Mouse (Mus musculus) ovary, postnatal 10 days (tissue): Measurements from ENCODE around the gene Rab13.
A peak's percentile ranks its signal among the peaks of the same experiment; 100 is the strongest.

ENCODE experiments used
- DNase-seq: peaks from one replicate; pipeline ENCODE4 v3.0.0; 2022; ENCODE audit warnings: low spot score

Gene Rab13

GRCm38 (mm10) chr3:90258521-90258920 lies 45.0 kb downstream of the Rab13 start:
- DNase-seq, result no peak

- no peak for DNase-seq
Measured at GRCm38 (mm10) chr3:90263121-90263771, 49.8 kb downstream of the Rab13 start.

- no peak for DNase-seq
Measured at GRCm38 (mm10) chr3:90264687-90265033, 51.2 kb downstream of the Rab13 start.

- peak; percentile 93 for DNase-seq
Measured at GRCm38 (mm10) chr3:90265034-90265931, 51.8 kb downstream of the Rab13 start, which contains the start of gene Dennd4b. Gene Dennd4b, plus strand, starts transcription at chr3:90265185.

DNA sequence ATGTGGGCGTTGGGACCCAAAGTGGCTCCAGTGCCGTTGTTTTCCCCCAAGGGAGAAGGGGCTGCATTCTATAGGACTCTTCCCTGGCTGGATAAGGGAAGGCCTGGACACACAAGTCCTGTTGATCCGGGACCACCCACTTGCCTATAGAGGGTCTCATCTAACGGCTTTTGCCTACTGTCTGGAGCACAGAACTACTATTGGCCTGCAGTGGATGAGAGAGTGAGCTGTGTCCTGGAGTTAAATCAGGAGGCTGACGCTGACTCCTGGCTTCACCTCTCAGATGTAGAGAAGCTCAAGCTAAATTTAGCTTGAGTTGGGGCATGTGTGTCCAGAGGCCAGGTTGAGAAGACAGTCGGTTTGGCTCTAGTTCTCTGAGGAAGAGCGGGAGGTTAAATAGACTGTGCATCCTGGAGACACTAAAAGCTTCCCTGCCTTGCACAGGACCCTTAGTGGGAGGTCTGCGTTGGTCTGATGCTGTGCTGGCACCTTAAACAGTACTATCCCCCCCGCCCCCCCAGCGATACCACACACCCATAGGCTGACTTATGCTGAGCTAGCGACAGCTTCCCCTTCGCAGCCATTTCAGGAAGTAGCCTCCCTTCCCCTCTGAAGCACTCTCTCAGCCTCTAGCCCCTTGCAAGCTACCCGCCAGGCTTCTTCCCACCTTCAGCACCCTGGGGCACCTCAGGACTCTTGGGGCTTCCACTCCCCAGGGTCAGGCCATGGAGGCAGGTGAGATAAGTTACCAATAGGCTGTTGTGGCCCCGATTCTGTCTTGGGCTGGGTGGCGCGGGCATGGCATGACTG lies 52.6 kb downstream of the Rab13 start:
- no peak for DNase-seq

DNA sequence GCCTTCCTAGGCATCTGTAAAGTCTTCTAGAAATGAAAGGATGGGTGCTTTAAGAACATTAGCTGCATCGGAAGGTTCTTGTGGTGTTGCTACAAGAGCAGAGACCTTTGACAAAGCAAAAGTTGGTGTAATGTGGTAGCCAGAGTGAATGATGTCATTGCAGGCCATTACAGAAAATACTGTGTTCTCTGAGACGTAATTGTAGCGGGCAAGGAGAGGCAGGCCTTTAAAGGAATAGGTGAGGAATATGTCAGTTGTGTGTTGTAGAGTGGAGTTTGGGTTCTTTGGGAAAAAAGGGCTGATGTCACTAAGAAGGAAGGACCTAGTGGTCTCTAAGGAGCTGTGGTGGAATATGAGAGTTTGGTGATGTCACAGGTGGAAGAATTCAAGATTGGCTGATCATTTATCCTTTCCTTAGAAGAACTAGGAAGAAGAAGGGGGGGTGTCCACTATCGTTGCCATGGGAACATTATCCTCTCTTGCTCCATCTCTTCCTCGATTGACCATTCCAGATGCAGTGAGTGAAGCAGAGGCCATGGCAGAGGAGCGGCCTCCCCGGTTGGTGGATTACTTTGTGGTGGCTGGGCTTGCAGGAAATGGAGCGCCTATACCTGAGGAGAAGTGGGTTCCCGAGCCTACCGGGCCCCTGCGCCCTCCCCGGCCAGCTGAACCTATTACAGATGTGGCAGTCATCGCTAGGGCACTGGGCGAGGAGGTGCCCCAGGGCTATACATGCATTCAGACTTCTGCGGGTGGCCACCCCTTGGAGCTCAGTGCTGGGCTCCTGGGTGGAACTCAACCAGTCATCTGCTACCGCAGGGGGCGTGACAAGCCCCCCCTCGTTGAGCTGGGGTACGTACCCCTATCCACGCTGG lies 53.6 kb downstream of the Rab13 start:
- DNase-seq, result no peak

GRCm38 (mm10) chr3:90268190-90268589 lies 54.7 kb downstream of the Rab13 start:
- no peak for DNase-seq

GRCm38 (mm10) chr3:90268971-90269370 lies 55.5 kb downstream of the Rab13 start:
- DNase-seq, result no peak

DNA sequence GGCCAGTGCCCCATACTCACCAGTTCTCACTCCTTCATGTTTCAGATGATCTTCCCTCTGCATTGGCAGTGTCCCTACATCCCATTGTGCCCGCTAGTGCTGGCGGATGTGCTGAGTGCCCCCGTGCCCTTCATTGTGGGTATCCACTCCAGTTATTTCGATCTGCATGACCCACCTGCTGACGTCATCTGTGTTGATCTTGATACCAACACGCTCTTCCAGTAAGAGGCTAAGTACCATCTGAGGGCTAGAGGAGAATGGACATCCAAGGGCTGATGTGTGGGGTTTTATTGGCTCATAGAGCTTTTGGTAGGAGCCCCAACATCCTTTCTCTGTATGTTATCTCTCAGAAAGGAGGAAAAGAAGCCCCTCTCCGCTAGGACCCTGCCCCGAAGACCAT lies 57.3 kb downstream of the Rab13 start:
- DNase-seq, result no peak

DNA sequence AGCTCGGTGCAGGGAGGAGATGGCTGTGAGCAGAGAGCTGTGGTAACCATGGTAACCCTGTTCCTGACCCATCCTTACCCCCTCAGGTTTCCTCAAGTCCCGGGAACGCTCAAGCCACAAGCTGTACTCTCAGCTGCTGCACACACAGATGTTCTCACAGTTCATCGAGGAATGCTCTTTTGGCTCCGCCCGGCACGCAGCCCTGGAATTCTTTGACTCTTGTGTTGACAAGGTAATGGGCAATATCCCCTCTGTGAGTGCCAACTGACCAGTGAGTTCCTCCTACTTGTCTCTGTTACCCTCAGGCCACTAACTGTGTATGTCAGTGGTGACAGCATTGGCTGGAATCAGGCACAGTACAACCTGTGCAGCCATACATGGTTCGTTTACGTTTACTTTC lies 58.7 kb downstream of the Rab13 start:
- no peak for DNase-seq

- no peak for DNase-seq
Measured at GRCm38 (mm10) chr3:90273855-90274254, 60.4 kb downstream of the Rab13 start.

GRCm38 (mm10) chr3:90275286-90275685 lies 61.8 kb downstream of the Rab13 start:
- DNase-seq, result no peak
